Mouse (Mus musculus): ENCODE measurements around the gene Wdr62.
"Not testable (repeated sequence)": the region's sequence is repeated elsewhere in the genome, so short reads cannot be mapped to it uniquely, and the experiment has no call there.

Gene Wdr62

GRCm38 (mm10) chr7:30251956-30252954, 28.0 kb downstream of the Wdr62 start:
- DNase-seq = no peak

GRCm38 (mm10) chr7:30237374-30237773, 42.8 kb downstream of the Wdr62 start:
- DNase-seq = not testable (repeated sequence)

GRCm38 (mm10) chr7:30235625-30236024, 44.6 kb downstream of the Wdr62 start, which contains the start of gene Ovol3:
Ovol3 (minus strand) TSS chr7:30235725.
- DNase-seq = no peak

- no peak for DNase-seq
These were observed 45.1 kb downstream of the Wdr62 start for GRCm38 (mm10) chr7:30235091-30235490.

GRCm38 (mm10) chr7:30234276-30234858, 45.9 kb downstream of the Wdr62 start:
- no peak for DNase-seq

GRCm38 (mm10) chr7:30233387-30233786, 46.8 kb downstream of the Wdr62 start:
- peak; percentile 43 to 51 for DNase-seq

DNA sequence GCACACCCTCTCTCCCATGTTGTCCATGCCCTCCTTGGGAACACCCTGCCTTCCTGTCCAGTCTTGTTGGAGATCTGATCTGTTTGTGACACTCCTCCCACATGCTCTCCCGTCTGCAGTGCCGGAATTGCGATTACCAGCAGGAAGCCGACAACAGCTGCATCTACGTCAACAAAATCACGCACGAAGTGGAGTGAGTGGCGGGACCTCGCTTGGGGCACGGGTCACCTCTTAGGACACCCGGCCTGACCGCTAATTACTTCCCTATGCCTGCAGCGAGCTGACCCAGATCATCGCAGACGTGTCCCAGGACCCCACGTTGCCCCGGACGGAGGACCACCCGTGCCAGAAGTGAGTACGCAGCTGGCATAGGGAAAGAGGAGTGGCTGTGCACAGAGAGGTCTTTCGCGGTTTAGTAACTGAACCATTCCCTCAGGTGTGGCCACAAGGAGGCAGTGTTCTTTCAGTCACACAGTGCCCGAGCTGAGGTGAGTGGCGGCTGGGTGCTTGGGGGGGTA, 47.5 kb downstream of the Wdr62 start:
- peak; percentile 66 to 69 for DNase-seq

GRCm38 (mm10) chr7:30231669-30232454, 48.4 kb downstream of the Wdr62 start, which contains the start of the genes Polr2i and Tbcb:
Polr2i (plus strand) TSS chr7:30231948.
Tbcb (minus strand) TSS chr7:30232272.
- peak; percentile 98 to 99 for DNase-seq

DNA sequence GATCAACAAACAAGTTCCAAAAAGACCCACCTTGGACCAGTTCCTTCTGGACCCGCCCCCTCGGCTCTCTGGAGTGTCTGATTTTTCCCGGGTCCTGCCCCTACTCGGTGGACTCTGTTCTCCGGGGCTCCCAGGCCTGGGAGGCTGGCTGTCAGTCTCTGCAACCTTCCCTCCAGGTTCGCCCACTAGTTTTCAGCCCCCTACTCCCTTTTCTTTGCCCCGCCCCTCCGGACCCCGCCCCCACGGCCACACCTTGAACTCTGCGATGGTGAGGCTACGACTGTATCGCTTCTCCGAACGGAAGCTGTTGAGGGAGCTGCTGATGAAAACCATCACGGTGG, 48.9 kb downstream of the Wdr62 start:
- no peak for DNase-seq

- no peak for DNase-seq
These were observed 56.0 kb downstream of the Wdr62 start for GRCm38 (mm10) chr7:30224206-30224605.

DNA sequence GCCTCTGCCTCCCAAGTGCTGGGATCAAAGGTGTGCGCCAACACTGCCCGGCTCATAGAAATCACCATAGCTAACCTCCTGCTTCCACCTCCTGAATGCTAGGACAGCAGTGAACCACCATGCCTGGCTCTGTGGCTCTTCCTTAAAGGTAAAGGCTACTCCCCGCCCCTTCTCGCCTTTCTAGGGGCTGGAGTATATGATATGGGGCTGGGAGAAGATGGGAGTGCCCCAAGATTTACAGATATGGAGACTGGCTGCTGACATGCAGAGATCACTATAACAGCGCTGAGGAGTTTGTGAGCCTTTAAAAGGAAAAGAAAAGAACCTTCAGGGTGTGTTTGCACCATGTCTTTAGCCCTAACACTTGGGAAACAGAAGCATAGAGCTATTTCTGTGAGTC, 58.0 kb downstream of the Wdr62 start:
- no peak for DNase-seq

GRCm38 (mm10) chr7:30221433-30221832, 58.8 kb downstream of the Wdr62 start:
- DNase-seq = no peak

DNA sequence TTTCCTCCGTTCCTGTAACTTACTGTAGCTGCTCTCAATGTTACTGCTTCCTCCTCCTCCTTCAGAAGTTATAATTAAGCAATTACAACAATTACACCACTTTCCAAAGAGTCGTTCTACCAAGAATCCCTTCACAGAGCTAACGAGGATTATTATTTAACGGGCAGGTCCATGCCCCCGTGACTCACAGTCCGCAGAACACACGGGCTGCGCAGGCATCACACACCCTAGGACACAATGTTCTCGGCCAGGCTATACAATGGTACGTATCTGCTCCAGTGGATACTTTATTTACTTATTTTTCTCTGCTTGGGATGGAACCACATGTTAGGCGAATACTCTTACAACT, 60.2 kb downstream of the Wdr62 start:
- no peak for DNase-seq

- peak; percentile 56 to 65 for DNase-seq
These were observed 60.8 kb downstream of the Wdr62 start for GRCm38 (mm10) chr7:30219293-30220007.

GRCm38 (mm10) chr7:30217277-30217676, 62.9 kb downstream of the Wdr62 start:
- no peak for DNase-seq

DNA sequence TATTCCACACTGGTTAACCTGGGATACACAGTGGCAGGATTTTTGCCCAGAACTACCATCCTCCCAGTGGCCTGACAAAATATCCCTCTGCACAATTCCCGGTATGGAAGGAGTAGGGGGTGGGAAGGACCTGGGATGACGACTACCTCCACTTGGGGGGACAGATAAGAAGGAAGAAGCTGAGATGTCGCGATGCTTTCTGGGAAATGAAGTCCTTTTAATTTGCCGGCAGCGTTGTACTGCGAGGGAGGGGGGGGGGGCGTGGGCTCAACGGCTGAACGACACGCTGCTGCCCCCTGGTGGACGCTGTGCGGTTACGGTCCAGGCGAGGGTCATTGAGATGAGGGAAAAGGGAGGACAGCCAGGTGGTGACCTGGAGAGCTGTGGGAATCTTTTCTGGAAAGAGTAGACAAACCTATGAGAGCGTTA, 63.5 kb downstream of the Wdr62 start:
- DNase-seq = peak; percentile 87 to 90

GRCm38 (mm10) chr7:30215875-30216274, 64.3 kb downstream of the Wdr62 start:
- no peak for DNase-seq

- no peak for DNase-seq
These were observed 66.3 kb downstream of the Wdr62 start for GRCm38 (mm10) chr7:30213881-30214280.

GRCm38 (mm10) chr7:30211025-30211424, 69.2 kb downstream of the Wdr62 start:
- DNase-seq = no peak

GRCm38 (mm10) chr7:30206364-30206763, 73.9 kb downstream of the Wdr62 start:
- DNase-seq = not testable (repeated sequence)

DNA sequence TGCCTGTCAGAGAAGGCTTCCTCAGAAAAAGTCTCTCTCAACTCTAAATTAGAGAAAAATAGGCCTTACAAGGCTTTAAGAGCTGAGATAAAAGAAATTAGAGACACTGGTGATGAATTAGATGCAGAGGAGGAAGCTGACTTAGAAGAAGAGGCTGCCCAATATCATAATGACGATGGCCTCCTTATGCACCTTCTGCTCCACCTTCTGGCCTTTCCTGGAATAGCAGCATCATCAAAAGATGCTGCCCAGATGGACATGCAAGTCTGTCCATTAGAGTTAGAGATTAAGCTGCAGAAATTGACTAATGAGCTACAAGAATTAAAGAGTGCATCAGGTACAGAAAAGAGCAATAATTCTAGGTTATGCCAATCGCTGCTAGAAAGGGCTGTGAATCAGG, 74.8 kb downstream of the Wdr62 start:
- DNase-seq = peak; percentile 86

DNA sequence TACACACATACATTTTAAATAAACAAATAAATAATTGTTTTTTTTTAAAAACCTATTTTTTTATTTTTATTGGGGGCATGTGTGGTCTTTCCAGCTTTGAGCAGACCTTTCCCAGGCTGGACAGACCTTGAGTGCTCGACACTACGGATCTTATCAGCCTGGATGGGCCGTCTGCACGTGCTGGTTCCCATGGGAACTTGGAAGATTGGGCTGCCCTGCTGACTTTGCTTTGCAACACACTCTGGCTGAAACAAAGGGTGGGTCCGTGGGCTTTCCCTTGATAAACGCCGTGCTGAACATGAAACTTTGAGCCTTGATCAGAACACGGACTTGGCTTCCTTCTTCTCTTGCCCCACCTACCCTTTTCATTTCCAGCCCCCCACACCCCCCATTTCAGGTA, 75.8 kb downstream of the Wdr62 start:
- DNase-seq = no peak

Data from cerebellum, adult 18-20 months (tissue).